Mouse (Mus musculus): Measurements from ENCODE around the gene 1700003F12Rik.

Gene 1700003F12Rik

DNA sequence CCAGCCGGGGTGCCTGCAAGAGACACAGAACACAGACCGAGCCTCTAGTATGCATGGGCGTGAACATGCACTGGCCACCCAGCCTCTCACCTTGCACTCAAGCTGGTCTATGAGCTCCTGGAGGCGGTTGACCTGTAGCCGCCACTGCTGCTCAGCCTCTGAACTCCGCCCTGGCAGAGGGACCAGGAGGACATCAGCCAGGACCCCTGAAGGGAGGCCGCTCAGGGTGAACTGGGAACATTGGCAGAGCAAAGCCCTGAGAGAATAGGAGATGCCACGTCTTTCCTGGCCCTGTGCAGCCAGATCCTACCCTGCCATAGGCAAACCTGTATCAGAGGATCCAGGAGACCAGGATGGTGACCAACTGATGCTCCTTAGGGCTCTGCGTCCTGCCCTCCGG, at the start of gene 1700003F12Rik:
1700003F12Rik (plus strand) TSS at position 375 of the 400 bp plus-strand sequence.
- no peak for DNase-seq

GRCm38 (mm10) chr2:154498571-154498970, 48.3 kb upstream of the 1700003F12Rik start:
- DNase-seq: no peak

- DNase-seq: no peak
These were observed 47.1 kb upstream of the 1700003F12Rik start for GRCm38 (mm10) chr2:154499717-154500247.

DNA sequence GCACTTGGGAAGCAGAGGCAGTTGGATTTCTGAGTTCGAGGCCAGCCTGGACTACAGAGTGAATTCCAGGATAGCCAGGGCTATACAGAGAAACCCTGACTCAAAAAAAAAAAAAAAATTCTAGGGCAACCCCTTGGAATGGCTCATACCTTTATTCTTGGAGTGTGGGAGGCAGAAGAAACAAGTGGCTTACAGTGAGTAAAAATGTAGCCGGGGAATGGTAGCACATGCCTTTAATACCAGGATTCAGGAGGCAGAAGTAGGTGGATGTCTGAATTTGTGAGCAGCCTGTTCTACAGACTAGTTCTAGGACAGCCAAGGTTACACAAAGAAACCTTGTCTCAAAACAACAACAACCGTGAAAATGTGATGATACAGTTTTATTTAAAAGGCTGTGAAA, 46.1 kb upstream of the 1700003F12Rik start:
- no peak for DNase-seq

DNA sequence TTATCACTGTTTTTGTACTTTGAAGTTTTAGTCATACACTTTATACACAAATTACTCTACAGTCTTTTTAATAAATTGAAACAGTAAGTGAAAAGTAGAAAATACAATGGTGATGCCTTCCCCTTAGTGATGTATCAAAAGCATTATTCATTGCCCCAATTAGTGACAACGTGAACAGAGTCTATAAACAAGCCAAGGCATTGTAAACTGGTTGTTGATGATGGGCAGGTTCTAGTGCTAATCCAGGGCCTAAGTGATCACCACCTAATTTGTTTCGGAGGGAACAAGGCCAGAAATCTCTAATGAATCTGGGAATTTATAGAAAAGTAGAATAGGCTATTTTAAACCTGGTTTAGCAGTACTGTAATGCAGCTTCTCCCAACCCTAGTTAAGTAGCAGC, 39.8 kb upstream of the 1700003F12Rik start:
- no peak for DNase-seq

GRCm38 (mm10) chr2:154507566-154508283, 39.2 kb upstream of the 1700003F12Rik start:
- no peak for DNase-seq

- no peak for DNase-seq
These were observed 38.4 kb upstream of the 1700003F12Rik start for GRCm38 (mm10) chr2:154508450-154508849.

DNA sequence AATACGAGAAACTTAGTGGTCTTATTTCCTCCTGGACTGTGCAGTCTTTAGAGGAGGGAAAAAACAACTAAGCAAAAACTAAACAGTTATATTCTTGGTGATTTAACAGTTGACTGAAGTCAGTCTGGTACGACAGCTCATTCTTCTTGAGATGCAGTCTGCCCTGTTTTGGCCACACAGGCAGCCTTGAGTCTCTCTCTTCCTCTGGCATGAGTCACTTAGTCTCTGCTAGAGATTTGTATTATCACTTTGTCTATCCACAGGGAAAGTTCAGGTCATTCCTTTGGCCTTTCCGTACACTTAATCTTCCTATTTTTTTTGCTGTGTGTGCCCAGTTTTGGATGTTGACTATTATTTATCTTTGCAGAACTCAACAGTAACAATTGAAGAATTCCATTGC, 36.7 kb upstream of the 1700003F12Rik start:
- DNase-seq: no peak

DNA sequence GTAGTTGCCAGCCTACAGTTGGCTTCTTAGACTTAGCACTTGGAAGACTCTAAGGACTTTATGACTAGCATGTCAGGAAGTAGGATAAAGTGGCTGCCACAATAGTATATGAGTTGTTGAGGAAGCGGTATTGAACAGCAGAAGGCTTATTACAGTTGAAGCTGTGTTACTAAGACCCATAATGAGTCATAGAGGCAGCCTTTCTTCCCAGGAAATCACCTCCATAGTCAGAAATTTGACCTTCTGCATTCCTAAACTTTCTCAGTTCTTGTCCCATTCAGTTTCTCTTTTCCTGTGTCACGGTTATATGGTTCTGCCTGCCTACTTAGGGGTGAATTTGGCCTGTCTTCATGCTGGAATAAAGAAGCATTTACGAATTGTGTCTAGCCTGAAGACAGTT, 29.9 kb upstream of the 1700003F12Rik start:
- DNase-seq: no peak

- no peak for DNase-seq
These were observed 29.5 kb upstream of the 1700003F12Rik start for GRCm38 (mm10) chr2:154517424-154517823.

DNA sequence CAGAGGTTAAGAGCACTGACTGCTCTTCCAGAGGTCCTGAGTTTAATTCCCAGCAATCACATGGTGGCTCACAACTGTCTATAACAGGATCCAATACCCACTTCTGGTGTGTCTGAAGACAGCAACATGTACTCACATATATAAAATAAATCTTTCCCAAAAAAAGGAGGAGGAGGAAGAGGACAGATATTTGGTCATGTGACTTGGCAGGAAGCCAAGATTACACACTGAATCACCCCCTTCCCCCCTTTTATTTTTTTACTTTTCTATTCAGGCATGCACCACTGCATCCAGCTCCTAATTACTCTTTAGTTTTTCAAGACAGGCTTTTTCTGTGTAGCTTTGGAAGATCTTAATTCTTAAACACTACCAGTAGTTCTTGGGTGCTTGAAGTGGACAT, 25.4 kb upstream of the 1700003F12Rik start:
- DNase-seq: no peak

DNA sequence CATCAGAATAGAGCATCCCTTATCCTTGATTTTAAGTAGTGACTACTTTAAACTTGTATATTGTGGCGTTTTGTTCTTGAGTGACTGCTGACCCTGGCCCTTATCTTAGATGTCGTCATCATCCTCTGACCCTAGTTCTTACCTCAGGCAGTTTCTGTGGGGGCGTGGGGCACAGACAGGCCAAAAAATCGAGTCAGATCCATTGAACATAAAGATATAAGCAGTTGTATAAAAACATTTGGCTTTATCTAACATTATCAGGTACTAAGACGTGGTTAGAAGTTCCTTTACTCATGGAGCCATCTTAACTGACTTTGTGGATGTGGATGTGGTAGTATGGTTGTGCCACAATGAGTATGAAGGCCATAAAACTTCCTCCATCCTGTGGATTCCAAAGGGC, 24.6 kb upstream of the 1700003F12Rik start:
- no peak for DNase-seq

GRCm38 (mm10) chr2:154525285-154525684, 21.6 kb upstream of the 1700003F12Rik start:
- DNase-seq: no peak

DNA sequence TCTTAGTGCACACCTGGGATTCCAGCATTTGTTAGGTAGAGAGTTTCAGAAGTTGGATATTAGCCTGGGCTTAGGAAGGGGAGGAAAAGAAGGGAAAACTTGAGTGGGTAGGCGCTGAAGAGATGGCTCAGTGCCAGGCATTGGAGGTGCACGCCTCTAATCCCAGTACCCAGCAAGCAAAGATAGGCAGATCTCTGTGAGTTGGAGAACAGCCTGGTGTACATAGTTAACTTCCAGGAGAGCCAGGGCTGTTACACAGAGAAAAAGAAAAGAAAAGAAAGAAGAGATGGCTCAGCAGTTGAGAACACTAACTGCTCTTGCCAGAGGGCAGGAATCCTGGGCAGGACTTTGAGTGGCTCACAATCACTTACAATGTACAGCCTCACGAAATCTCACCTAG, 20.4 kb upstream of the 1700003F12Rik start:
- DNase-seq: no peak

DNA sequence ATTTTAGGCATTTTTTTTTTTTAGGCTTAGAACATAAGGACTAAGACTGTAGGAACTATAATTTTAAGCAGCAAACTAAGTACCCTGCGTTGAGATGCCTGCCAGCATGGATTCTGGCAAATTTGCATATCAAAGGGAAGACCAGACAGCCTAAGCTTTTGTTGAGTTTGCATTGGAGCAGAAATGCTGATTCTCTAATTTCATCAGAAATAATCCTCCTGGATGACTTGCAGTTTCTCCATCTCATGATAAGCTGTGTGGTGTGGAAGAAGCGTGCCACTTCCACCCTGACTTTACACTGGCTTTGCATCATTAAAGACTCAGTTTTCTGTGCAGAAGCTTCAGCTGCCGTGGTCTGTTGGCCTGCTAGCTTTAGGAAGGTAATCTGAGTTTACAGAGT, 14.0 kb upstream of the 1700003F12Rik start:
- DNase-seq: no peak

- no peak for DNase-seq
These were observed 12.1 kb upstream of the 1700003F12Rik start for GRCm38 (mm10) chr2:154534704-154535270.

- DNase-seq: no peak
These were observed 8.6 kb upstream of the 1700003F12Rik start for GRCm38 (mm10) chr2:154538310-154538709.

DNA sequence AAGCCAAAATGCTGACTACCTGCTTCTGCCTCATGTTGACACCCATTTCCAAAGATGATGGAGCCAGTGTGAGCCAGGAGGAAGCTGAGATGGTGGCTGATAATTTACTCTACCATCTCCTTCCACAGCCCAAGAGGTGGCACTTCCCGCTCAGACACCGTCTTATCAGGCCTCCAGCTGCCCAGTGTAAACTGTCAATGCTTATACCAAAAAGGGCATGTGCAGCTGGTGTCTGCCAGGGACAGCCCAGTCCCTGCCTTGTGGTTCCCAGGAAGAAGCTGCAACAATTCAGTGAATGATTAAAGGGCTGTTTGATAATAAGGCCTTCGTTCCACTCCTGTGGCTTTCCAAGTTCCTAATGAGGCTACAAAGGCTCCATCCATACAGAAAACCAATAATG, 8.2 kb upstream of the 1700003F12Rik start:
- no peak for DNase-seq

GRCm38 (mm10) chr2:154539720-154540119, 7.2 kb upstream of the 1700003F12Rik start:
- DNase-seq: peak; percentile 53

GRCm38 (mm10) chr2:154541630-154542029, 5.3 kb upstream of the 1700003F12Rik start:
- no peak for DNase-seq

- DNase-seq: peak; percentile 65
These were observed 3.1 kb upstream of the 1700003F12Rik start for GRCm38 (mm10) chr2:154543567-154544347.

DNA sequence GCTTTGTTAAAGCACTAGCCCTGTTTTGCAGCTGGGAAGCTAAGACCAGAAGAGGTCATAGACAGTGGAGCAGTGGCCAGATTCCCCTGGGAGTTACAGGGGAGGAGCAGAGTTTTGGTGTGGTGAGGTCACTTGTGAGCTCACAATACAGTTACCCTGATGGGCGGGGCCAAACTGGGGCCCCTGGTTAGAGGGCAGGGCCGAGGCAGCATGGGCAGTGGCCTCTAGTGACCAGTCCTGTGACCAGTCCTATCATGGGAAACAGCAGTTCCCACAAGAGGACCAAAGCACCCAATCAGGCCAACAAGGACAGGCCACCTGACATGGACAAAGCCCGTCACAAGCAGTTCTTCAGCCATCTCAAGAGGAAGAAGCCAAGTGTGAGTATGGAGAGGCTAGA, 1.8 kb downstream of the 1700003F12Rik start:
- no peak for DNase-seq

- DNase-seq: peak; percentile 70
These were observed 2.4 kb downstream of the 1700003F12Rik start for GRCm38 (mm10) chr2:154549127-154549885.

Data from right cerebral cortex, postnatal 4 days (tissue).